Mouse (Mus musculus) liver, embryonic 14.5 days (tissue): ENCODE data around the gene Ankrd23. TPM values are rescaled to one million over a fixed set of nuclear protein-coding genes. Genes with fewer than 3 reads are reported as not detected.

Experiments used
- ATAC-seq: fragments of 200-750 bp; cut with Nextera tagmentation; 2 replicates; pipeline ENCODE4 v1.8.0; 2017; ENCODE audit warnings: moderate number of reproducible peaks, mild to moderate bottlenecking, moderate library complexity; ENCODE audit not compliant: insufficient read depth
- DNase-seq, 3 experiments: peaks; one replicate each; pipeline ENCODE4 v3.0.0-alpha.2; 2012 to 2013; ENCODE audit warnings: low read depth in 3 of 3, low spot score in 3 of 3
- H3K27ac ChIP-seq: fragments of 300-500 bp; sonication (generic); 2 replicates; pipeline ENCODE4 v1.5.1; 2014; ENCODE audit warnings: moderate library complexity, mild to moderate bottlenecking, control low read depth, inconsistent platforms
- H3K27me3 ChIP-seq: fragments of 300-500 bp; sonication (generic); 2 replicates; pipeline ENCODE4 v1.6.1; 2014; ENCODE audit warnings: mild to moderate bottlenecking, low read length, moderate library complexity; ENCODE audit not compliant: control insufficient read depth, insufficient read depth
- H3K36me3 ChIP-seq: fragments of 300-500 bp; sonication (generic); replicated peaks from 2 replicates; pipeline ENCODE4 v1.6.1; 2014; ENCODE audit warnings: low read depth; ENCODE audit not compliant: control insufficient read depth, insufficient read depth
- H3K4me1 ChIP-seq, 2 experiments: fragments of 200-500 bp in 1 of 2; fragments of 300-500 bp in 1 of 2; sonication (generic) in 1 of 2; replicated peaks; 2 replicates each; pipeline ENCODE4 v1.6.1; 2012 to 2014; ENCODE audit warnings: antibody characterized with exemption in 1 of 2, inconsistent platforms in 1 of 2, low read length in 1 of 2; ENCODE audit not compliant: control insufficient read depth in 2 of 2, insufficient read depth in 2 of 2
- H3K4me2 ChIP-seq: fragments of 300-500 bp; sonication (generic); 2 replicates; pipeline ENCODE4 v1.6.1; 2014; ENCODE audit warnings: low read depth, mild to moderate bottlenecking, control low read depth, moderate library complexity
- H3K4me3 ChIP-seq, 2 experiments: fragments of 200-500 bp in 1 of 2; fragments of 300-500 bp in 1 of 2; sonication (generic) in 1 of 2; 2 replicates each; pipeline ENCODE4 v1.5.1; 2012 to 2014; ENCODE audit warnings: low read depth in 2 of 2, low read length in 2 of 2, mild to moderate bottlenecking in 2 of 2, control low read depth in 1 of 2, inconsistent platforms in 1 of 2, moderate library complexity in 1 of 2; ENCODE audit not compliant: insufficient read depth in 1 of 2
- H3K9ac ChIP-seq: fragments of 300-500 bp; sonication (generic); replicated peaks from 2 replicates; pipeline ENCODE4 v1.6.1; 2014; ENCODE audit warnings: mild to moderate bottlenecking, control low read depth, moderate library complexity
- H3K9me3 ChIP-seq: fragments of 300-500 bp; sonication (generic); 2 replicates; pipeline ENCODE4 v1.6.1; 2016; ENCODE audit warnings: low read length, mixed read lengths; ENCODE audit not compliant: control insufficient read depth
- CTCF ChIP-seq: IDR thresholded peaks from 2 replicates; pipeline ENCODE4 v1.5.1; 2016; ENCODE audit warnings: antibody characterized with exemption, low read depth, control low read depth
- EP300 ChIP-seq: IDR thresholded peaks from 2 replicates; pipeline ENCODE4 v1.6.1; 2016; ENCODE audit warnings: antibody characterized with exemption, low read depth
- WGBS: fragments of 180-500 bp; shearing (Covaris S2); extraction: QIAGEN DNeasy Blood & Tissue Kit; methylation state at CpG from one replicate; pipeline ENCODE4 v1.1.7; 2014; ENCODE audit not compliant: insufficient replicate concordance; 5-methylcytosine and 5-hydroxymethylcytosine counted together
- polyA plus RNA-seq, 2 experiments: library from polyadenylated mRNA; depleted of rRNA in 1 of 2; stranded (reverse) in 1 of 2; unstranded in 1 of 2; fragments of >200 nt; fragmentation: Nextera tagmentation in 1 of 2; extraction: Ambion mirVana in 1 of 2; gene quantifications; 2 replicates each; pipeline versions ENCODE4 v1.2.1 to v1.2.3; 2012 to 2014

The Ankrd23 gene
- polyA plus RNA-seq, 2 experiments = 0.80 to 2.3 TPM

DNA sequence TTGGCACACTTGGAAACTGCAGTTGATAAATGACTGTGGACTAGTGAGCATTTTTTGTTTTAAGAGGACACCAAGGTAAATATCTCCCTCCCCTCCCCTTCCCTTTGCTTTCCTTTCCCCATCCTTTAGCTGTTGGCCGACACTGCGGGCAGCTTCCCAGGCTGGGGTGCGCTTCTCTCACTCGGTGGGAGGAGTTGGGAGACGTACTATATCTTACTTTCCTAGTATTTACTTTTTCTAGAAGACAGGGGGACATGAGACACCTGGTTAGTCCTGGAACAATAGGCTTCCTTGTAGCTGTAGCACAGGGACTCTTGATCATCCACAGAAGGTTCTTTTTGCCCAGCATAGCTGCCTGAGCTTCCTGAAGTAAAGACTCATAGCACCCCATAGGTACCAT lies 12.6 kb downstream of the Ankrd23 start:
- no peak for DNase-seq
- no peaks in the 10 kb centered on the region for H3K9me3 ChIP-seq
- no peak for ATAC-seq
- TF ChIP-seq EP300 (no peak), CTCF (no peak)
- 83% methylated on average over 5 of the region's 5 CpGs for WGBS
- no peak overlapping the region for H3K9ac ChIP-seq
- no peak overlapping the region for H3K4me2 ChIP-seq
- H3K27ac ChIP-seq = no peak overlapping the region
- no peak overlapping the region for H3K4me3 ChIP-seq
- peaks cover 15% of the 10 kb centered on the region for H3K36me3 ChIP-seq
- no peaks in the 10 kb centered on the region for H3K27me3 ChIP-seq
- H3K4me1 ChIP-seq = no peaks in the 10 kb centered on the region

DNA sequence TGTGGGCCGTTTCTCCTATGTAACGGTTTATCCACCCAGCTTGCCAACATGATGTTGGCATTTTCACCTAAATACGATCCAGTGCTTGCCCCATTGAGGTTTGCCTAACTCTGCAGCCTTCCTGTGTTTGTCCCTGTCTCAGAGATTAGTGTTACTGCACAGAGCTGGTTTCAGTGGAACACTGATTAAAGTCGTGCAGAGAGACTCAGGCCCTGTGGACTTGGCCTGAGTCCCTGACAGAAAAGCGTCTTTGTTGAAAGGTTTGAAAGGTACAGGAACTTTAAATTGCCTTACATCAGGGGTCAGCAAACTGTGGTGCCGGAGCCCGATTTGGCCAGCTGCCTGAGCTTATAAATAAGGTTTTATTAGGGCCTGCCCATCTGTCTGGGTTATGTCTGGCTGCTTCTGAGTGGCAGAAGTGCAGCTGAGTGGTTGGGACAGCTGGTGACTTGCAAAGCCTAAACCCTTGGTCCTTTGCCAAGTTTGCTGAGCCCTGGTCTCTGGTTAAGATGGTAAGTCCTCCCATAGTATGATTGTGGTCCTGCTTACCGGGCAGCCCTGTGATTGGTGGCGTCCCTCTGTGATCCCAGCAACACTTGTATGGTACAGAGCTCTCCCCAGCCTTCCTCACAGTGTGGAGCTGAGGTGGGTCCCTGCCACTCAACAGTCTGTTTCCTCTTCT lies 13.2 kb downstream of the Ankrd23 start:
- Histone ChIP-seq H3K27ac (no peak overlapping the region), H3K27me3 (no peaks in the 10 kb centered on the region), H3K4me2 (no peak overlapping the region), H3K4me3 (no peak overlapping the region), H3K9me3 (no peaks in the 10 kb centered on the region), H3K9ac (no peak overlapping the region), H3K4me1 (no peaks in the 10 kb centered on the region), H3K36me3 (peaks cover 15% of the 10 kb centered on the region)
- DNase-seq (no peak), ATAC-seq (no peak)
- WGBS = 79% methylated on average over 9 of the region's 9 CpGs
- no peak for TF ChIP-seq EP300
- no peak for TF ChIP-seq CTCF

DNA sequence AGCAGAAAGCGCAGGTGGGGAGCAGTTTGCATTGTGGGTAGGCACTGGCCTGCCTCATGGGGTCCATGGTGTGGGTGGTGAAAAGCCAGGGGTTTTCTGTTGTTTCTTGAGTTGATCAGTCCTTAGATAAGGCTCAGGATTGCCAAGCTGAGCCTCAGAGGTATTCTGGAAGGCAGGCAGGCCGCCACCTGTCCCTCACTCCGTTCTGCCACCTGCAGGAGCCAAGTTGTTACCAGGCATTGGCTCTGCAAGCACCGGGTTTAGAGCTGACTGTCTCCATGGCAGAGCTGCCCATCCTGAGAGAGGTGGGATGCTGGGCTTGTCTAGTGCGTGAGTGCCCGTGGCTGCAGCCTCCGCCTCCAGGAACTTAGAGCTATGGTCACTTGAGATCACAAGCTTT lies 14.5 kb downstream of the Ankrd23 start:
- no peaks in the 10 kb centered on the region for H3K9me3 ChIP-seq
- TF ChIP-seq CTCF = no peak
- no peak for TF ChIP-seq EP300
- no peak overlapping the region for H3K27ac ChIP-seq
- peaks cover 15% of the 10 kb centered on the region for H3K36me3 ChIP-seq
- no peaks in the 10 kb centered on the region for H3K4me1 ChIP-seq
- no peak overlapping the region for H3K9ac ChIP-seq
- H3K4me3 ChIP-seq = no peak overlapping the region
- H3K4me2 ChIP-seq = no peak overlapping the region
- DNase-seq = no peak
- ATAC-seq = no peak
- H3K27me3 ChIP-seq = no peaks in the 10 kb centered on the region
- WGBS = 78% methylated on average over 7 of the region's 7 CpGs

DNA sequence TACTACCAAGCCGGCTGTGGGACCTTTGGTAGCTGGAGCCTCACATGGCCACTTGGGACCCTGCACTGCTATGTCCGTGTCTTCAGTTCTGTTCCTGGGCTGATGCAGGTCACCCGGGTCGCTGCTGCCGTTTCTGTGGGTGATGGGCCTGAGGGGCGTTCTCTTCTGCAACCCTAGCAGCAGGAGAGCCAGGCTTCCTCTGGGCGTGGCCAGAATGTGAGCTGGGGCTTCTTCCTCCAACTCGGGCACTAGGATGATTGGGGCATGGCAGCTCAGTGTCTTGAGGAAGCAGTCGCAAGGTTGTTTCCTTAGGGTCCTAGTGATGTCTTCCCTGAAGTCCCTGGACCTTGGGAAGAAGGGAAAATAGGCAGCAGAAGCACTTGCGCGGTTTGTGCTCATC lies 17.1 kb downstream of the Ankrd23 start:
- Histone ChIP-seq H3K4me2 (no peak overlapping the region), H3K4me1 (no peaks in the 10 kb centered on the region), H3K27me3 (no peaks in the 10 kb centered on the region), H3K27ac (no peak overlapping the region), H3K4me3 (no peak overlapping the region), H3K9me3 (no peaks in the 10 kb centered on the region), H3K9ac (no peak overlapping the region), H3K36me3 (peaks cover 15% of the 10 kb centered on the region)
- ATAC-seq (no peak), DNase-seq (no peak)
- TF ChIP-seq CTCF = no peak
- TF ChIP-seq EP300 = no peak
- 68% methylated on average over 11 of the region's 11 CpGs for WGBS

DNA sequence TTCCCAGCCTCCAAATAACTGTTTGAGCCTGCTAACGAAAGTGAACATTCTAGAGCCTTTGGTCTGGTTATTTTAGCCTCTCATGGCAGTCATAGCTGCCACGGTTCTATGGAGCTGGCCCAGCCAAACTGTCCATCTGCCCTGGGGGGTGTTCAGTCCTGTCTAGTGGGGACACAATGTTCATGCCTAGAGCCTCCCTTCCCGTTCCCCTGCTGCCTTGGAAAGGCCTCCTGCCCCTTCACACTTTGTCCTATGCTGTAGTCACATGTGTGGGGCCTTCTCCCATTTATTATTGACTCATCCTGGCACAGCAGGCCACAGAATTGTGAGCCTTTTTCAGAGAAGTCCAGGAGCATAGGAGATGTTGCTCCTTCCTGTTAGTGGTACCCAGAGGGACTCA lies 18.4 kb downstream of the Ankrd23 start:
- no peaks in the 10 kb centered on the region for H3K27me3 ChIP-seq
- no peak overlapping the region for H3K9ac ChIP-seq
- no peak for DNase-seq
- H3K4me3 ChIP-seq = no peak overlapping the region
- no peak overlapping the region for H3K27ac ChIP-seq
- no peak for ATAC-seq
- no peak overlapping the region for H3K4me2 ChIP-seq
- H3K4me1 ChIP-seq = peaks cover 2 to 8% of the 10 kb centered on the region in 2 experiments
- TF ChIP-seq EP300 (no peak), CTCF (no peak)
- H3K9me3 ChIP-seq = no peaks in the 10 kb centered on the region
- 71% methylated on average over 3 of the region's 3 CpGs for WGBS
- H3K36me3 ChIP-seq = peaks cover 15% of the 10 kb centered on the region
